Mouse (Mus musculus): ENCODE measurements around the gene Apobr. TPM values are rescaled to one million over a fixed set of nuclear protein-coding genes. Genes with fewer than 3 reads are reported as not detected.

The Apobr gene
- polyA plus RNA-seq, 1 experiment from 2014 or later = 0.77 TPM

DNA sequence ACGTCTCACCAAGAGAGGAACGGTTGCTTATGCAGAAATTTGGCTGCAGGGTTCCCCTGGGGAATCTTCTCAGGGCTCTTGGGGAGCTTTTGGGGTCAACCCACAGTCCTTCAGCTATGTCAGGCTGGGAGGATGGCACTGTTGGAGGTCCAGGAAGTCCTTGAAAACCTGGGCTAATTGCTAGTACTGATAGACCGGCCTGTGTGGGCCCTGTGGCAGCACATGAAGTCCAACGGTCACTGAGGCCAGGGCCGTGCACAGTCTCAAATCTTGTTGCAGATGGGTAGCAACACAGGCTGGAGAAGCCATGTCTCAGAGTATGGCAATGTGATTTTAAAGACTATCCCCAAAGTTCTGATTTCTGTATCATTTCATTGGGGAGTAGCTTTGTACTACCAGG is 23.1 kb downstream of the Apobr start:
- no peaks in the 10 kb centered on the region for H3K9me3 ChIP-seq (ENCODE audit: control insufficient read depth, low read length)
- H3K27ac ChIP-seq (ENCODE audit: low read length) = no peak overlapping the region
- ATAC-seq = no peak
- H3K9ac ChIP-seq (replicated peaks; ENCODE audit: low read depth, low read length) = no peak overlapping the region
- 85% methylated on average over 5 of the region's 5 CpGs for WGBS
- H3K36me3 ChIP-seq (ENCODE audit: control insufficient read depth, insufficient read depth) = no peaks in the 10 kb centered on the region
- no peak overlapping the region for H3K4me2 ChIP-seq (ENCODE audit: low read length)
- no peaks in the 10 kb centered on the region for H3K27me3 ChIP-seq (replicated peaks; ENCODE audit: control insufficient read depth, insufficient read depth, low read length)
- no peak overlapping the region for H3K4me3 ChIP-seq (replicated peaks; ENCODE audit: low read length)
- H3K4me1 ChIP-seq (replicated peaks; ENCODE audit: control insufficient read depth, insufficient read depth, low read length) = no peaks in the 10 kb centered on the region

DNA sequence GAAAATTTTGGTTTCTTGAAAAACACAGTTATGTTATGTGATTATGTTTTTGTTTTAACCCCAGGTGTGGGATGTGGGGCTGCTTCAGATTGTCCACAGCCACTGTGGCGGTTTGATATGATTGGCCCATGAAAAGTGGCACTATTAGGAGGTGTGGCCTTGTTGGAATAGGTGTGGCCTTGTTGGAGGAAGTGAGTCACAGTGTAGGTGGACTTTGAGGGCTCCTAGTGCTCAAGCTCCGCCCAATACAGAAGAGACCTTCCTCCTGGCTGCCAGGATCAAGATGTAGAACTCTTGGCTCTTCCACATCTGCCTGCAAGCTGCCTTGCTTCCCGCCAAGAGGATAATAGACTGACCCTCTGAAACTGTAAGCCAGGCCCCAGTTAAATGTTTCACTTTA is 28.0 kb downstream of the Apobr start:
- ATAC-seq = no peak
- no peak overlapping the region for H3K4me2 ChIP-seq (ENCODE audit: low read length)
- no peaks in the 10 kb centered on the region for H3K4me1 ChIP-seq (replicated peaks; ENCODE audit: control insufficient read depth, insufficient read depth, low read length)
- H3K9me3 ChIP-seq (ENCODE audit: control insufficient read depth, low read length) = no peaks in the 10 kb centered on the region
- no peaks in the 10 kb centered on the region for H3K27me3 ChIP-seq (replicated peaks; ENCODE audit: control insufficient read depth, insufficient read depth, low read length)
- H3K4me3 ChIP-seq (replicated peaks; ENCODE audit: low read length) = no peak overlapping the region
- H3K36me3 ChIP-seq (ENCODE audit: control insufficient read depth, insufficient read depth) = no peaks in the 10 kb centered on the region
- no peak overlapping the region for H3K27ac ChIP-seq (ENCODE audit: low read length)
- no peak overlapping the region for H3K9ac ChIP-seq (replicated peaks; ENCODE audit: low read depth, low read length)
- 70% methylated on average over 3 of the region's 3 CpGs for WGBS

DNA sequence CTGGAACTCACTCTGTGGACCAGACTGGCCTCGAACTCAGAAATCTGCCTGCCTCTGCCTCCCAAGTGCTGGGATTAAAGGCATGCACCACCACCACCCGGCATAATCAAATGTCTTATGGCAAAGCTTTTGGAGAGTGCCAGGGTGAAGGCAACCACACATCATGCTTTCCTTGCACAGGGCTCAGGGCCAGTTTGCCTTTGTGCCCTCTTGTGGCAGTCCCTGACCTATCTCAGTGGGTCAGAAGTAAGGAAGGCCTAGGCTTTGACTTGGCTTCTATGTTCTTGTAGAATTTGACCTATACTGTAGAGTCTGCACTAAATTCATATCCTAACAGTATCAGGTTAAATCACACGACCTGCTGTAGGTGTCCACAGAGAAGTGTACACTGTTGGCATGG is 32.0 kb downstream of the Apobr start:
- no peaks in the 10 kb centered on the region for H3K36me3 ChIP-seq (ENCODE audit: control insufficient read depth, insufficient read depth)
- 64% methylated on average over 3 of the region's 3 CpGs for WGBS
- H3K4me1 ChIP-seq (replicated peaks; ENCODE audit: control insufficient read depth, insufficient read depth, low read length) = no peaks in the 10 kb centered on the region
- no peak overlapping the region for H3K4me2 ChIP-seq (ENCODE audit: low read length)
- H3K9me3 ChIP-seq (ENCODE audit: control insufficient read depth, low read length) = no peaks in the 10 kb centered on the region
- no peak overlapping the region for H3K27ac ChIP-seq (ENCODE audit: low read length)
- no peak overlapping the region for H3K9ac ChIP-seq (replicated peaks; ENCODE audit: low read depth, low read length)
- H3K4me3 ChIP-seq (replicated peaks; ENCODE audit: low read length) = no peak overlapping the region
- H3K27me3 ChIP-seq (replicated peaks; ENCODE audit: control insufficient read depth, insufficient read depth, low read length) = no peaks in the 10 kb centered on the region
- ATAC-seq = no peak

DNA sequence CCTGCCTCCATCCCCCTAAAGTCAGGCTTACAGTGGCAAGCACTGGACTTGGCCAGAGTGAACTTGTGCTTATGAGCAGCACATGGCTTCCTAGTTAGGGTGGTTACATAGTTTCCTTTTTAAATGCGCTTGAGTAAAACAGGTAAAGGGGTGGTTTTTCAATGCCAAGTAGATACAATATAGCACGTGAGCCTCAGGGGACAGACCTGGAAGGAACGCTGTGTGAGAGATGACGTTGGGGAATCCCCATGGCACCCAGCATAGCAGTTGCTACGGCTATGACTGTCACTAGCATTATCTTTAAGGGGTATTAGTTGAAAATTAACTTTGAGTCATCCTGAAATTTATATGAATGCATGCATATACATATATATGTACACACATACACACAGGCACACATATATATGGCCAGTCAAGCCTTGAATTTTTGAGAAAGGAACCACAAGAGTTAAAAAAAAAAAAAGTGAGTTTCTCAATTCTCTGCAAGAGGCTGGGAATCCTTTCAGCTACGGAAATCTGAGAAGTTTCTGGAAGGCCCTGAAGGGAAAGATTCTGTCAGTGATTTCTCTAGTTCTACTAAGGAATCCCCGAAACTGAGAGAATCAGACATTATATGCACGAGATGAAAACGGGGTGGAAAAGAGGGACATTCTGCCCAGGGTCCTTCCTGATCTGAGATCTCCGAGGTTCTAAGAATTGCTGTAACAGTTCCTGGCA is 35.0 kb downstream of the Apobr start:
- 81% methylated on average over 10 of the region's 10 CpGs for WGBS
- no peak for ATAC-seq
- H3K4me1 ChIP-seq (replicated peaks; ENCODE audit: control insufficient read depth, insufficient read depth, low read length) = no peaks in the 10 kb centered on the region
- H3K9ac ChIP-seq (replicated peaks; ENCODE audit: low read depth, low read length) = no peak overlapping the region
- no peak overlapping the region for H3K4me2 ChIP-seq (ENCODE audit: low read length)
- H3K27ac ChIP-seq (ENCODE audit: low read length) = no peak overlapping the region
- H3K9me3 ChIP-seq (ENCODE audit: control insufficient read depth, low read length) = no peaks in the 10 kb centered on the region
- H3K36me3 ChIP-seq (ENCODE audit: control insufficient read depth, insufficient read depth) = no peaks in the 10 kb centered on the region
- no peaks in the 10 kb centered on the region for H3K27me3 ChIP-seq (replicated peaks; ENCODE audit: control insufficient read depth, insufficient read depth, low read length)
- no peak overlapping the region for H3K4me3 ChIP-seq (replicated peaks; ENCODE audit: low read length)

DNA sequence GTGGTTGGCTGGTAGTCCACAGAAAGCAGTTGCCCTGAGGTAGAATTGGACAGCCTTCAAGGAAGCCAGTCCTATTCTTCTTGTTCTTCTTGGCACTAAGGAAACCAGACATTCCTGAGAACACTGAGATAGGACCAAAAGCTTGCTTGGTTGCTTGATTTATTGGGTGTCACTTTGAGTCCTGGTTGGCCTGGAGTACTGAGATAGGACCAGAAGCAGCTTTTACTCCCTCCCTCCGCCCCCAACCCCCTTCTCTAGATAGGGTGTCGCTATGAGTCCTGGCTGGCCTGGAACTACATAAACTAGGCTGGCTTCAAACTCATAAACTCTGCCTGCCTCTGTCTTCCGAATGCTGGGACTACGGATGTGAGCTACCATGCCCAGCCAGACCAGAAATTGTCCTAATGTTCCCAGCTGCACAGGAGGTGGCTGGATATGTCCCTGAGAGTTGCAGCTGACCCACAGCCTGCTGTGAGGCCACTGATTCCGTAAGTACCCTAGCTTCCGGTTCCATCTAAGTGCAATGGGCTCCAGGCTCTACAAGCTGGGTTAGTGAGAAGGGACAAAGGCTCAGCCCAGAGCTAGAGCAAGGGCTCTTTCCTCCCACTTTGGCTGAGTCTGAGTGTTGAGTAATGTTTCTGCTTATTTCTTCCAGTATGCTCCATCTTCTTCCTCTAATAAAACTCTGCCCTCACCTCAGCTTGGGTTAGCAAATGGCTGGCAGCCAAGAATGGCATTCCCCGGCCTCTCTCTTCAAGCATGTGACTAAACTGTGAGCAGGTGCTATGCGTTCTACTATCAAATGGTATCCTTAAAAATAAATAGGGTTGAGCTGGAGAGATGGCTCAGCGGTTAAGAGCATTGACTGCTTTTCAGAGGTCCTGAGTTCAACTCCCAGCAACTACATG is 37.0 kb downstream of the Apobr start:
- Histone ChIP-seq H3K27ac (ENCODE audit: low read length) (no peak overlapping the region), H3K4me3 (replicated peaks; ENCODE audit: low read length) (no peak overlapping the region), H3K36me3 (ENCODE audit: control insufficient read depth, insufficient read depth) (no peaks in the 10 kb centered on the region), H3K27me3 (replicated peaks; ENCODE audit: control insufficient read depth, insufficient read depth, low read length) (no peaks in the 10 kb centered on the region), H3K4me1 (replicated peaks; ENCODE audit: control insufficient read depth, insufficient read depth, low read length) (no peaks in the 10 kb centered on the region), H3K9ac (replicated peaks; ENCODE audit: low read depth, low read length) (no peak overlapping the region), H3K9me3 (ENCODE audit: control insufficient read depth, low read length) (no peaks in the 10 kb centered on the region), H3K4me2 (ENCODE audit: low read length) (no peak overlapping the region)
- ATAC-seq = no peak
- WGBS = 87% methylated on average over 9 of the region's 9 CpGs

DNA sequence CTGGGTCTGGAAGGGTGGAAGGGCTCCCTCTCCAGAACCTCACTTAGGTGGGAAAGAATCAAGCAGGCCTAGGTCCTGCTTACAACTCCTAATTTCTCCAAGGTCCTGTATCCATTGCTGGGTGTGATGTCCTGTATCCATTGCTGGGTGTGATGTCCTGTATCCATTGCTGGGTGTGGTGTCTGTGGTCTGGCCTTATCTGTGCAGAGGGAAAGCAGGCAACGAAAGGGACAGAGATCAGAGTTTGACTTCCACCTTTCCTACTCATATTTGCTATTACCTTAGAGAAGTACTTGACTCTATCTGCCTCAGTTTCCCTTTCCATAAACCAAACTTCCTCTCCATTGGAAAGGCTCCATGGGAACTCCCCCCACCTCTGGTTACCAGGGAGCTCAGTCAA is 38.6 kb downstream of the Apobr start:
- Histone ChIP-seq H3K27me3 (replicated peaks; ENCODE audit: control insufficient read depth, insufficient read depth, low read length) (no peaks in the 10 kb centered on the region), H3K4me2 (ENCODE audit: low read length) (no peak overlapping the region), H3K4me3 (replicated peaks; ENCODE audit: low read length) (no peak overlapping the region), H3K36me3 (ENCODE audit: control insufficient read depth, insufficient read depth) (no peaks in the 10 kb centered on the region), H3K27ac (ENCODE audit: low read length) (no peak overlapping the region), H3K4me1 (replicated peaks; ENCODE audit: control insufficient read depth, insufficient read depth, low read length) (no peaks in the 10 kb centered on the region), H3K9ac (replicated peaks; ENCODE audit: low read depth, low read length) (no peak overlapping the region), H3K9me3 (ENCODE audit: control insufficient read depth, low read length) (no peaks in the 10 kb centered on the region)
- ATAC-seq = no peak
- WGBS = 90% methylated on average over 1 of the region's 1 CpGs

DNA sequence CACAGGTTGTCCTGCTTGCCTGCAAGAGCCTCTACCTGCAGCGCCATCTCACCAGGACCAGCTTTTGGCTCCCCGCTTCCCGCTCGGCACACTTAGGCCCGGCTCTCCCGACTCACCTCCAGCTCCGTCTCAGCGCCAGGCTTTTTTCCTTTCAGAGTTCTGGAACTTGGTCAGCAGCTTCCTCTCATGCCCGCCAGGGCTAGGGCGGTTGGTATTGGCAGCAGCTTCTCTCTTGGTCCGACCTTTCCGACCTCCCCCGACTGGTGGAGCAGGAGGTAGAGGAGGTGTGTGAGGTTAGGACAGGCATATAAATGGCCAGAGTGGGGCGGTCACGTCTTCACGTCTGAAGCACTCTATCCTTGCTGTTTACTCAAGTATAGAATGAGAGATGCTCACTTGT is 40.0 kb downstream of the Apobr start:
- no peak for ATAC-seq
- Histone ChIP-seq H3K36me3 (ENCODE audit: control insufficient read depth, insufficient read depth) (no peaks in the 10 kb centered on the region), H3K9me3 (ENCODE audit: control insufficient read depth, low read length) (no peaks in the 10 kb centered on the region), H3K27ac (ENCODE audit: low read length) (no peak overlapping the region), H3K27me3 (replicated peaks; ENCODE audit: control insufficient read depth, insufficient read depth, low read length) (no peaks in the 10 kb centered on the region), H3K4me1 (replicated peaks; ENCODE audit: control insufficient read depth, insufficient read depth, low read length) (no peaks in the 10 kb centered on the region), H3K9ac (replicated peaks; ENCODE audit: low read depth, low read length) (no peak overlapping the region), H3K4me3 (replicated peaks; ENCODE audit: low read length) (no peak overlapping the region), H3K4me2 (ENCODE audit: low read length) (no peak overlapping the region)
- WGBS = 73% methylated on average over 16 of the region's 16 CpGs

DNA sequence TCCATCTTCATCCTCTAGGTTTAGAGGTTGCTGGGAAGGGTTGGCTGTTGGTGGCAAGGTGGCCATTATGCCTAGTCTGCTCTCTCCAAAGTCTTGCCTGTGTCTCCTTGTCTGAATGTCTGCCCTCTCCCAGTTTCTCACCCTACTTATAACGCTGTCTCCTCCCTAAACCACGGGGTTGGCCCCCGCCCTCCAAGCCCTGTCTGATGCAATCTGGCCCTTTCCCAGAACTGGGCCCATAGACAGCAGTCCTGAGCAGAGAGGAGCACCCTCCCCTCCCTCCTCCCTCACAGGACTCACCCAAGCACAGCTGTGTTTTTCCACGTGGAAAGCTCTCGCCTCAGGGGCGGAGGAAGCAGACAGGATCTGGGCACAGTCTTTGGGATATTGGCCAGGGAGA is 40.6 kb downstream of the Apobr start:
- no peaks in the 10 kb centered on the region for H3K36me3 ChIP-seq (ENCODE audit: control insufficient read depth, insufficient read depth)
- no peaks in the 10 kb centered on the region for H3K27me3 ChIP-seq (replicated peaks; ENCODE audit: control insufficient read depth, insufficient read depth, low read length)
- 59% methylated on average over 6 of the region's 6 CpGs for WGBS
- H3K27ac ChIP-seq (ENCODE audit: low read length) = no peak overlapping the region
- no peaks in the 10 kb centered on the region for H3K9me3 ChIP-seq (ENCODE audit: control insufficient read depth, low read length)
- no peak for ATAC-seq
- H3K4me3 ChIP-seq (replicated peaks; ENCODE audit: low read length) = no peak overlapping the region
- no peaks in the 10 kb centered on the region for H3K4me1 ChIP-seq (replicated peaks; ENCODE audit: control insufficient read depth, insufficient read depth, low read length)
- no peak overlapping the region for H3K4me2 ChIP-seq (ENCODE audit: low read length)
- H3K9ac ChIP-seq (replicated peaks; ENCODE audit: low read depth, low read length) = no peak overlapping the region

DNA sequence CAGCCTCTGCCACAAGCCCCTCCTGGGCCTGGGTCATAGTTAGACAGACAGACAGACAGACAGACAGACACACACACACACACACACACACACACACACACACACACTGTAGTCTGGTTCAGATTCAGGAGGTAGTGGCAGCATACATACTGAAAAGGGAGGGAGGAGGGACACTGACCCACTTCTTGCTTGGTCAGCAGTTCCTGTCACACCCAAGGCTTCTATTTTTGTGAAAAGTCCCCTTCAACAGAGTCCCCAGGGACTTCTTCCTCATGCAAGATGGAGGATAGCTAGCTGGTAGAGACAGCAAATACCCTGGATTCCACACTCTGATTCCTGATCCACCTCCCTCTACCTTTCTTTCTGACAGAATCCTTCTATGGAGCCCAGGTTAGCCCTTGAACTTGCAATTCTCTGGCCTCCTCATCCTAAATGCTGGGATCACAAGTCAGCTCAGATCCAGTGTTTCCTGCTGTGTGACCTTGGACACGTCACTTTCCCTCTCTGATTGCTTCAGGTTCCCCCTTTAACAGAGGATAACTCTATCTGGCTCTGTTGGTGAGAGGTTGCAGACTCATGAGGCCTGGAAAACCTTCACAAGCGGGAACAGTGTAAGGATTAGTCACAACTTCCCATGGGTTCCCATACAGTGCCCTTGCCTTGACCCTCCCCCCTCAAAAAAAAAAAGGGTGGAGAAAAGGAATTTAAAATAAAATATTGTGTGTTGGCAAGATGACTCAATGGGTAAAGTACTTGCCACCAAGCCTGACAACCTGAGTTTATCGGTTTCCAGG is 41.3 kb downstream of the Apobr start:
- no peak overlapping the region for H3K4me3 ChIP-seq (replicated peaks; ENCODE audit: low read length)
- no peaks in the 10 kb centered on the region for H3K36me3 ChIP-seq (ENCODE audit: control insufficient read depth, insufficient read depth)
- H3K9ac ChIP-seq (replicated peaks; ENCODE audit: low read depth, low read length) = no peak overlapping the region
- no peak for ATAC-seq
- no peaks in the 10 kb centered on the region for H3K4me1 ChIP-seq (replicated peaks; ENCODE audit: control insufficient read depth, insufficient read depth, low read length)
- H3K27me3 ChIP-seq (replicated peaks; ENCODE audit: control insufficient read depth, insufficient read depth, low read length) = no peaks in the 10 kb centered on the region
- H3K9me3 ChIP-seq (ENCODE audit: control insufficient read depth, low read length) = no peaks in the 10 kb centered on the region
- H3K4me2 ChIP-seq (ENCODE audit: low read length) = no peak overlapping the region
- H3K27ac ChIP-seq (ENCODE audit: low read length) = no peak overlapping the region
- WGBS = 80% methylated on average over 3 of the region's 3 CpGs

All from forebrain, embryonic 16.5 days (tissue).